Mouse (Mus musculus) limb, embryonic 14.5 days (tissue): ENCODE results near the gene Stk33. TPM values are rescaled to one million over a fixed set of nuclear protein-coding genes. Genes with fewer than 3 reads are reported as not detected.

Experiments used
- ATAC-seq: fragments of 200-750 bp; cut with Nextera tagmentation; 2 replicates; pipeline ENCODE4 v1.8.0; 2017; ENCODE audit warnings: low read depth, moderate number of reproducible peaks, moderate TSS enrichment; ENCODE audit not compliant: low FRiP score
- DNase-seq: peaks from one replicate; pipeline ENCODE4 v3.0.0-alpha.2; 2015; ENCODE audit warnings: low spot score
- H3K27ac ChIP-seq: fragments of 300-500 bp; sonication (generic); replicated peaks from 2 replicates; pipeline ENCODE4 v1.5.1; 2014; ENCODE audit warnings: low read depth, mild to moderate bottlenecking, low read length, moderate library complexity, mixed read lengths
- H3K27me3 ChIP-seq: fragments of 300-500 bp; sonication (generic); 2 replicates; pipeline ENCODE4 v1.6.1; 2014; ENCODE audit warnings: low read length, mixed read lengths; ENCODE audit not compliant: control insufficient read depth, insufficient read depth
- H3K36me3 ChIP-seq: fragments of 300-500 bp; sonication (generic); 2 replicates; pipeline ENCODE4 v1.6.1; 2014; ENCODE audit warnings: mild to moderate bottlenecking, low read length, moderate library complexity, mixed read lengths; ENCODE audit not compliant: control insufficient read depth, insufficient read depth
- H3K4me1 ChIP-seq: fragments of 300-500 bp; sonication (generic); 2 replicates; pipeline ENCODE4 v1.6.1; 2014; ENCODE audit warnings: antibody characterized with exemption, low read length, mixed read lengths; ENCODE audit not compliant: control insufficient read depth, insufficient read depth
- H3K4me2 ChIP-seq: fragments of 300-500 bp; sonication (generic); replicated peaks from 2 replicates; pipeline ENCODE4 v1.6.1; 2014; ENCODE audit warnings: low read depth, mild to moderate bottlenecking, low read length, moderate library complexity; ENCODE audit not compliant: severe bottlenecking
- H3K4me3 ChIP-seq: fragments of 300-500 bp; sonication (generic); replicated peaks from 2 replicates; pipeline ENCODE4 v1.5.1; 2014; ENCODE audit warnings: low read length
- H3K9ac ChIP-seq: fragments of 300-500 bp; sonication (generic); 2 replicates; pipeline ENCODE4 v1.6.1; 2014; ENCODE audit warnings: mild to moderate bottlenecking, low read depth, low read length, moderate library complexity; ENCODE audit not compliant: severe bottlenecking
- H3K9me3 ChIP-seq: fragments of 300-500 bp; sonication (generic); 2 replicates; pipeline ENCODE4 v1.6.1; 2016; ENCODE audit warnings: low read length; ENCODE audit not compliant: control insufficient read depth
- POLR2A ChIP-seq: fragments of 200-500 bp; IDR thresholded peaks from 2 replicates; pipeline ENCODE4 v1.8.0; 2012; ENCODE audit warnings: inconsistent platforms, mild to moderate bottlenecking, moderate library complexity, borderline replicate concordance; ENCODE audit not compliant: insufficient read depth, insufficient read length; ENCODE audit errors: extremely low read depth
- WGBS: fragments of 180-500 bp; shearing (Covaris S2); extraction: QIAGEN DNeasy Blood & Tissue Kit; methylation state at CpG from one replicate; pipeline ENCODE4 v1.1.7; 2014; 5-methylcytosine and 5-hydroxymethylcytosine counted together
- polyA plus RNA-seq, 2 experiments: library from polyadenylated mRNA; depleted of rRNA in 1 of 2; stranded (reverse) in 1 of 2; unstranded in 1 of 2; fragments of >200 nt; fragmentation: Nextera tagmentation in 1 of 2; extraction: Ambion mirVana in 1 of 2; gene quantifications; 2 replicates each; pipeline versions ENCODE4 v1.2.1 to v1.2.3; 2012 to 2014

The Stk33 gene
- polyA plus RNA-seq, 2 experiments: 1.7 TPM

DNA sequence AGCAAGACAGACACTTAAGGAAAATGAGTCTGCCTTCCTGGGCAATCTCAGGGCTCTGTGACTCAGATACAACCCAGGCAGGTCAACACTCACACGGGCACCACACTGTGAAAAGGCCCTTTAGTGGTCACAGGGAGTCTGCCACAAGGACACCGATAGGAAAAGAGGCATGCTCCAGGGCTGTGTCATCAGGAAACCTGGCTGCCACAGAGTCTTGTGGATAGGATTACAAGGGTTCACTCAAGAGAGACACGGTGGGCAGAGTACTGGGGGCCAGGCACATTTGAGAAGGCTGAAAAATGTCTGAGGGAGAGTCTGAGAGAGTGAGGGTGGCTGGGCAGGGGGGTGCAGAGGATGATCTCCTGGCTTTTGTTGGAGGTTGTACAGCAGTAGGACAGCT, 164.6 kb downstream of the Stk33 start:
- Histone ChIP-seq H3K9me3 (no peaks in the 10 kb centered on the region), H3K4me3 (no peak overlapping the region), H3K9ac (no peak overlapping the region), H3K36me3 (no peaks in the 10 kb centered on the region), H3K4me1 (peaks cover 9% of the 10 kb centered on the region), H3K4me2 (no peak overlapping the region), H3K27me3 (no peaks in the 10 kb centered on the region), H3K27ac (no peak overlapping the region)
- WGBS: 56% methylated on average over 3 of the region's 3 CpGs
- DNase-seq (no peak), ATAC-seq (no peak)
- TF ChIP-seq POLR2A: no peak

DNA sequence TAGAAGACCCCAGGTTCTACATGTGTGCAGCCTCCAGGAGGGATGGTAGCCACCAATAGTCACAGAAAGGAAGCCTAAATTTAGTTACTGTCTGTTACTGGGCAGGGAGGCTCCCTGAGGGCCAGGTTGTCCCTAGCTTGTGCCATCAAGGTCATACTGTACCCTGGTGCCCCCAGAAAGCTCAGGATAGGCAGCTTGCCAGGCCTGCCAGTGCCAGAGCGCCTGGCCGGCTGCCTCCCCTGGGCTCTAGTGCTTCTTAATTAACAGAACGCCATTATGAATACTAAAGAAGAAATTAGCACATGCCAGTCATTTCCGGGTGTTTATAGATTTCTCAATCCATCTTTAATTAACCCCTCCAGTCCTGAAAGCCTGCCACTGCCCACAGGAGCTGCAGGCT, 169.8 kb downstream of the Stk33 start:
- no peak for ATAC-seq
- TF ChIP-seq POLR2A: no peak
- no peaks in the 10 kb centered on the region for H3K4me1 ChIP-seq
- no peaks in the 10 kb centered on the region for H3K36me3 ChIP-seq
- no peak for DNase-seq
- no peak overlapping the region for H3K9ac ChIP-seq
- no peaks in the 10 kb centered on the region for H3K9me3 ChIP-seq
- H3K4me2 ChIP-seq: no peak overlapping the region
- H3K27me3 ChIP-seq: no peaks in the 10 kb centered on the region
- WGBS: 30% methylated on average over 4 of the region's 4 CpGs
- H3K27ac ChIP-seq: no peak overlapping the region
- H3K4me3 ChIP-seq: no peak overlapping the region

DNA sequence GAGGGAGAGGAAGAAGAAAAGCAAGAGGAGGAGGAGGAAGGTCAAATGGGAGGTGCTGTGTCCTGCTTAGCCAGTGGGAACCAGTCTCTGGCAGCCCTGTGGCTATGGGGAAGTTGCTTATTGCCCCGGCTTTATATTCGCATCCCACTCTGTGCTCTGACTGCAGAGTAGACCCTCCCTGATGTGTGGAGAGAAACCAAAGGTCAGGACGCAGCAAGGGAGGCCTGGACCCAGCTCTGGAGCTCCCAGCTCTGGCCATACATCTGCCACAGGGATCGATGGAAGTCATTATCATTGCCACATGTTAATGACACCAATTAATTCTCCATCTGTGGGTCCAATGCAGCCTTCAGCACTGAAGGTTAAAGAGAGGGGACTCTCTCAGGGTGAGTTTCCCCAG, 171.5 kb downstream of the Stk33 start:
- DNase-seq (no peak), ATAC-seq (no peak)
- Histone ChIP-seq H3K27me3 (no peaks in the 10 kb centered on the region), H3K9me3 (no peaks in the 10 kb centered on the region), H3K4me3 (no peak overlapping the region), H3K4me1 (no peaks in the 10 kb centered on the region), H3K27ac (no peak overlapping the region), H3K36me3 (no peaks in the 10 kb centered on the region), H3K4me2 (no peak overlapping the region), H3K9ac (no peak overlapping the region)
- 34% methylated on average over 4 of the region's 4 CpGs for WGBS
- TF ChIP-seq POLR2A: no peak

GRCm38 (mm10) chr7:109266181-109266580, 172.7 kb downstream of the Stk33 start:
- H3K4me2 ChIP-seq: no peak overlapping the region
- H3K4me3 ChIP-seq: no peak overlapping the region
- no peaks in the 10 kb centered on the region for H3K27me3 ChIP-seq
- no peak overlapping the region for H3K9ac ChIP-seq
- ATAC-seq (no peak), DNase-seq (no peak)
- H3K4me1 ChIP-seq: no peaks in the 10 kb centered on the region
- TF ChIP-seq POLR2A: no peak
- no peaks in the 10 kb centered on the region for H3K9me3 ChIP-seq
- 25% methylated on average over 1 of the region's 1 CpGs for WGBS
- H3K36me3 ChIP-seq: no peaks in the 10 kb centered on the region
- H3K27ac ChIP-seq: no peak overlapping the region

DNA sequence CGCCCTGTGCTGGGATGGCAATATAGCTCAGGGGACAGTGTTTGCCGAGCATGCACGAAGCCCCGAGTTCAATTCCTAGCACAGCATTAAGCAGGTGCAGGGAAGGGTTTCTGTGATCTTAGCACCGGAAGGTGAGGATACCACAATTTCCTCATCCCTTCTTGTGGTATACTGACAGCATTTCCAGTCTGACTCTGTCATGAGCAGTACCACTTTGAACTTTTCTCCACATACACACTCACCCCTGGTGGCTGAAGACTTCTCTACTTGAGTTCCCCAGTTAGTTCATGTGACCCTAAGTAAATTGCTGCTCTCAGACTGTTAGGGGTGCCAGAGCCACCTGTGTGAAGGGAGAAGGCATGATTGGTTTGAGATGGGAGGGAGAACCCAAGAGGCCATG, 173.3 kb downstream of the Stk33 start:
- Histone ChIP-seq H3K9me3 (no peaks in the 10 kb centered on the region), H3K4me3 (no peak overlapping the region), H3K36me3 (no peaks in the 10 kb centered on the region), H3K27ac (no peak overlapping the region), H3K4me1 (no peaks in the 10 kb centered on the region), H3K27me3 (no peaks in the 10 kb centered on the region), H3K9ac (no peak overlapping the region; the same call in 1 of the 2 replicates), H3K4me2 (no peak overlapping the region)
- 87% methylated on average over 5 of the region's 5 CpGs for WGBS
- no peak for TF ChIP-seq POLR2A
- ATAC-seq (no peak), DNase-seq (no peak)
